Comparison of ENCODE assay signal across 36 mouse cellular contexts in genomic region chr8:106515946-106516479, GRCm38 (mm10). TPM values are rescaled to one million over a fixed set of nuclear protein-coding genes. Genes with fewer than 3 reads are reported as not detected.
DNase-seq lines count a peak whose midpoint lies in the region; ATAC-seq and TF ChIP-seq lines count a peak whose summit lies in the region.
"Had no signal": no experiment of that assay in that cellular context is flagged by ENCODE, and none has a peak within 500 bp of the region (broad histone marks: within the 10 kb centered on the region; RNA-seq: fewer than 3 reads in every experiment).

No protein-coding gene starts in this region.

- H3K27ac ChIP-seq in heart, embryonic 10.5 days: peak overlapping the region; percentile 72
- no peak overlapping the region for H3K27ac ChIP-seq in heart, adult 2 months
- H3K27ac ChIP-seq in heart, embryonic 16.5 days (ENCODE audit: low read length): peak overlapping the region; percentile 78
- no peak overlapping the region for H3K27ac ChIP-seq in forebrain, embryonic 12.5 days
- H3K27ac ChIP-seq: embryonic facial prominence, embryonic 12.5 days; gastrocnemius, adult 2 months; hindbrain, embryonic 13.5 days; limb, embryonic 15.5 days; liver, embryonic 15.5 days; stomach, postnatal 0 days had no signal

- H3K4me3 ChIP-seq in heart, embryonic 10.5 days: no peak overlapping the region
- no peak overlapping the region for H3K4me3 ChIP-seq in heart, adult 2 months
- H3K4me3 ChIP-seq in heart, embryonic 16.5 days (ENCODE audit: low read length): no peak overlapping the region
- no peak overlapping the region for H3K4me3 ChIP-seq in forebrain, embryonic 12.5 days (replicated peaks)
- no peak overlapping the region for H3K4me3 ChIP-seq in lung, adult 2 months (replicated peaks; ENCODE audit: extremely low read depth, low read depth, low read length)
- H3K4me3 ChIP-seq: embryonic facial prominence, embryonic 12.5 days; erythroblast, embryonic 14.5 days; gastrocnemius, adult 2 months; hindbrain, embryonic 13.5 days; limb, embryonic 15.5 days; liver, embryonic 15.5 days had no signal

- TF ChIP-seq POLR2A in heart, adult 2 months (IDR thresholded peaks at IDR 0.05; ENCODE audit: insufficient read depth, low read depth, low read length): no peak
- TF ChIP-seq POLR2A in lung, adult 2 months (IDR thresholded peaks at IDR 0.05; ENCODE audit: borderline replicate concordance, extremely low read depth, low read depth, low read length): no peak

- TF ChIP-seq CTCF in heart, adult 2 months (IDR thresholded peaks at IDR 0.05): no peak
- no peak for TF ChIP-seq CTCF in lung, adult 2 months (IDR thresholded peaks at IDR 0.05; ENCODE audit: insufficient read depth, low read length)

- 40% methylated on average over 1 of the region's 1 CpGs for WGBS in heart, embryonic 10.5 days
- 59% methylated on average over 1 of the region's 1 CpGs for WGBS in heart, adult 2 months
- WGBS in heart, embryonic 16.5 days: 41% methylated on average over 1 of the region's 1 CpGs
- 3% methylated on average over 1 of the region's 1 CpGs for WGBS in forebrain, embryonic 12.5 days
- 48% methylated on average over 1 of the region's 1 CpGs for WGBS in lung, adult 2 months

- H3K9ac ChIP-seq in heart, adult 2 months (ENCODE audit: low read depth, low read length): no peak overlapping the region
- H3K9ac ChIP-seq in heart, embryonic 16.5 days (ENCODE audit: low read length): no peak overlapping the region
- no peak overlapping the region for H3K9ac ChIP-seq in forebrain, embryonic 12.5 days
- H3K9ac ChIP-seq: embryonic facial prominence, embryonic 12.5 days; hindbrain, embryonic 13.5 days; limb, embryonic 15.5 days; liver, embryonic 15.5 days had no signal

- no peak for TF ChIP-seq EP300 in heart, adult 2 months (IDR thresholded peaks at IDR 0.05; ENCODE audit: insufficient read depth, low read depth, low read length)

- no peak for DNase-seq in heart, embryonic 10.5 days (ENCODE audit: low spot score)
- no peak for DNase-seq in heart, adult 2 months
- no peak for DNase-seq in heart, adult 9 months (ENCODE audit: low spot score in 2 of 2)
- peak; percentile 13 for DNase-seq in testis, postnatal 10 days (ENCODE audit: low spot score)
- no peak for DNase-seq in testis, postnatal 14 days (ENCODE audit: low spot score)
- no peak for DNase-seq in lung, adult 2 months
- DNase-seq: adrenal gland, adult 8-10 months; cerebellum, adult 18-20 months; cerebellum, postnatal 25 days; gastrocnemius, adult 2 months; layer of hippocampus, adult 9-11 months; lung, postnatal 4 days; midbrain, embryonic 14.5 days had no signal

- ATAC-seq in heart, embryonic 16.5 days (replicated peaks; ENCODE audit: extremely low read depth, insufficient read depth, low FRiP score): no peak
- ATAC-seq in forebrain, embryonic 12.5 days (ENCODE audit: low FRiP score): no peak
- ATAC-seq: activated CD4-positive, CD25-positive, alpha-beta regulatory T cell, adult 4 months; forebrain, embryonic 14.5 days had no signal

- H3K4me2 ChIP-seq in heart, embryonic 16.5 days (ENCODE audit: low read depth, low read length): no peak overlapping the region
- no peak overlapping the region for H3K4me2 ChIP-seq in forebrain, embryonic 12.5 days
- H3K4me2 ChIP-seq: embryonic facial prominence, embryonic 12.5 days; hindbrain, embryonic 13.5 days; limb, embryonic 15.5 days; liver, embryonic 15.5 days had no signal

- no peaks in the 10 kb centered on the region for H3K36me3 ChIP-seq in heart, embryonic 10.5 days
- H3K36me3 ChIP-seq in heart, adult 2 months (ENCODE audit: control insufficient read depth, insufficient read depth, low read length): no peaks in the 10 kb centered on the region
- H3K36me3 ChIP-seq in heart, embryonic 16.5 days (ENCODE audit: control insufficient read depth, insufficient read depth): no peaks in the 10 kb centered on the region
- H3K36me3 ChIP-seq in forebrain, embryonic 12.5 days (replicated peaks): no peaks in the 10 kb centered on the region
- H3K36me3 ChIP-seq: embryonic facial prominence, embryonic 12.5 days; G1E; hindbrain, embryonic 13.5 days; liver, embryonic 15.5 days had no signal

- intact Hi-C loops in heart, adult 2 months (cut with DNase I): no loop called here

- no peaks in the 10 kb centered on the region for H3K9me3 ChIP-seq in heart, embryonic 10.5 days
- H3K9me3 ChIP-seq in heart, embryonic 16.5 days (replicated peaks; ENCODE audit: control insufficient read depth, low read length): no peaks in the 10 kb centered on the region
- no peaks in the 10 kb centered on the region for H3K9me3 ChIP-seq in forebrain, embryonic 12.5 days
- H3K9me3 ChIP-seq: embryonic facial prominence, embryonic 12.5 days; G1E; hindbrain, embryonic 13.5 days; limb, embryonic 15.5 days; liver, embryonic 15.5 days had no signal

- peaks cover 72% of the 10 kb centered on the region for H3K4me1 ChIP-seq in heart, embryonic 10.5 days
- H3K4me1 ChIP-seq in heart, adult 2 months (ENCODE audit: control insufficient read depth, insufficient read depth, low read length): no peaks in the 10 kb centered on the region; the same call in 1 of the 2 replicates
- H3K4me1 ChIP-seq in heart, embryonic 16.5 days (ENCODE audit: control insufficient read depth, insufficient read depth, low read length): peaks cover 51% of the 10 kb centered on the region
- peaks cover 10% of the 10 kb centered on the region for H3K4me1 ChIP-seq in forebrain, embryonic 12.5 days
- peaks cover 3% of the 10 kb centered on the region; the same call in 1 of the 2 replicates for H3K4me1 ChIP-seq in lung, adult 2 months (ENCODE audit: control insufficient read depth, insufficient read depth, low read length)

- H3K79me2 ChIP-seq in heart, adult 2 months (replicated peaks; ENCODE audit: control insufficient read depth, insufficient read depth, low read length): no peaks in the 10 kb centered on the region

- peaks cover 5% of the 10 kb centered on the region for H3K27me3 ChIP-seq in heart, embryonic 10.5 days (ENCODE audit: insufficient read depth, poor library complexity, severe bottlenecking)
- H3K27me3 ChIP-seq in heart, adult 2 months (ENCODE audit: control insufficient read depth, insufficient read depth, low read length): peaks cover 8% of the 10 kb centered on the region
- no peaks in the 10 kb centered on the region for H3K27me3 ChIP-seq in heart, embryonic 16.5 days (ENCODE audit: control insufficient read depth, insufficient read depth, low read length)
- H3K27me3 ChIP-seq in forebrain, embryonic 12.5 days: peaks cover 30% of the 10 kb centered on the region
- H3K27me3 ChIP-seq: limb, embryonic 15.5 days; Patski had no signal

RNA-seq across cellular contexts. Expression of gene Cdh3, which starts 5.3 kb away (rescaled TPM):
- 31.2 and 37.7 TPM in 2 replicates for polyA plus RNA-seq in heart, embryonic 10.5 days (2016; fragmentation: Nextera tagmentation; extraction: Ambion mirVana)
- 1 to 10 TPM in 1 of 2 experiments, under 1 TPM in 1; 0.91 to 1.1 TPM for total RNA-seq in heart, adult 2 months (2021)
- polyA plus RNA-seq in heart, adult 2 months (2012; rRNA removed): 1.2 and 1.4 TPM in 2 replicates
- polyA plus RNA-seq in heart, embryonic 16.5 days (2015; fragmentation: Nextera tagmentation; extraction: Ambion mirVana): 15.0 and 17.3 TPM in 2 replicates
- 2.5 and 3.5 TPM in 2 replicates for polyA plus RNA-seq in forebrain, embryonic 12.5 days (2016; fragmentation: Nextera tagmentation; extraction: Ambion mirVana)
- polyA plus RNA-seq in lung, adult 2 months (2012; rRNA removed): 1.3 and 2.0 TPM in 2 replicates
- total RNA-seq: megakaryocyte-erythroid progenitor cell, adult 5-6 weeks had no signal
- polyA plus RNA-seq: activated CD4-positive, CD25-positive, alpha-beta regulatory T cell, adult 4 months; erythroblast, embryonic 14.5 days; G1E had no signal

RNA-seq across cellular contexts. Expression of gene 6030452D12Rik, which starts 15.7 kb away (rescaled TPM):
- polyA plus RNA-seq in heart, embryonic 10.5 days (2016; fragmentation: Nextera tagmentation; extraction: Ambion mirVana): not detected in 2 replicates
- not detected for total RNA-seq in heart, adult 2 months (2021)
- not detected in 2 replicates for polyA plus RNA-seq in heart, adult 2 months (2012; rRNA removed)
- not detected in 2 replicates for polyA plus RNA-seq in heart, embryonic 16.5 days (2015; fragmentation: Nextera tagmentation; extraction: Ambion mirVana)
- not detected in 2 replicates for polyA plus RNA-seq in forebrain, embryonic 12.5 days (2016; fragmentation: Nextera tagmentation; extraction: Ambion mirVana)
- not detected in 2 replicates for polyA plus RNA-seq in lung, adult 2 months (2012; rRNA removed)
- total RNA-seq: adrenal gland, adult 8-10 months; G1E; gastrocnemius, adult 2 months; gastrocnemius, postnatal 4 days; left cerebral cortex, adult 18-20 months; left cerebral cortex, postnatal 25 days; megakaryocyte-erythroid progenitor cell, adult 5-6 weeks had no signal
- polyA plus RNA-seq: activated CD4-positive, CD25-positive, alpha-beta regulatory T cell, adult 4 months; embryonic facial prominence, embryonic 12.5 days; erythroblast, embryonic 14.5 days; forebrain, embryonic 14.5 days; frontal cortex, adult 2 months; G1E; hindbrain, embryonic 13.5 days; kidney, embryonic 14.5 days; large intestine, adult 2 months; limb, embryonic 15.5 days; liver, embryonic 15.5 days; lung, embryonic 16.5 days; midbrain, embryonic 14.5 days; neural tube, embryonic 11.5 days; Patski; small intestine, adult 2 months; stomach, postnatal 0 days; urinary bladder, adult 2 months had no signal

RNA-seq across cellular contexts. Expression of gene Gm10073, which starts 57.2 kb away (rescaled TPM):
- 4.9 and 6.8 TPM in 2 replicates for polyA plus RNA-seq in heart, embryonic 10.5 days (2016; fragmentation: Nextera tagmentation; extraction: Ambion mirVana)
- total RNA-seq in heart, adult 2 months (2021): 100 to 1,000 TPM; 109 to 123 TPM
- 31.2 and 34.2 TPM in 2 replicates for polyA plus RNA-seq in heart, adult 2 months (2012; rRNA removed)
- polyA plus RNA-seq in heart, embryonic 16.5 days (2015; fragmentation: Nextera tagmentation; extraction: Ambion mirVana): 6.8 and 24.5 TPM in 2 replicates
- 3.4 and 4.6 TPM in 2 replicates for polyA plus RNA-seq in forebrain, embryonic 12.5 days (2016; fragmentation: Nextera tagmentation; extraction: Ambion mirVana)
- 21.8 and 38.0 TPM in 2 replicates for polyA plus RNA-seq in lung, adult 2 months (2012; rRNA removed)

Comparison
In these comparisons a context has a peak if more than half of its experiments do, and no peak if none do; other contexts are left out.
1. H3K27ac ChIP-seq: peak in heart, embryonic 10.5 days (single experiment) and heart, embryonic 16.5 days (single experiment); none in heart, adult 2 months (single experiment) and forebrain, embryonic 12.5 days (single experiment).